Mouse (Mus musculus): Measurements from ENCODE around the gene Tctn3.

The Tctn3 gene

DNA sequence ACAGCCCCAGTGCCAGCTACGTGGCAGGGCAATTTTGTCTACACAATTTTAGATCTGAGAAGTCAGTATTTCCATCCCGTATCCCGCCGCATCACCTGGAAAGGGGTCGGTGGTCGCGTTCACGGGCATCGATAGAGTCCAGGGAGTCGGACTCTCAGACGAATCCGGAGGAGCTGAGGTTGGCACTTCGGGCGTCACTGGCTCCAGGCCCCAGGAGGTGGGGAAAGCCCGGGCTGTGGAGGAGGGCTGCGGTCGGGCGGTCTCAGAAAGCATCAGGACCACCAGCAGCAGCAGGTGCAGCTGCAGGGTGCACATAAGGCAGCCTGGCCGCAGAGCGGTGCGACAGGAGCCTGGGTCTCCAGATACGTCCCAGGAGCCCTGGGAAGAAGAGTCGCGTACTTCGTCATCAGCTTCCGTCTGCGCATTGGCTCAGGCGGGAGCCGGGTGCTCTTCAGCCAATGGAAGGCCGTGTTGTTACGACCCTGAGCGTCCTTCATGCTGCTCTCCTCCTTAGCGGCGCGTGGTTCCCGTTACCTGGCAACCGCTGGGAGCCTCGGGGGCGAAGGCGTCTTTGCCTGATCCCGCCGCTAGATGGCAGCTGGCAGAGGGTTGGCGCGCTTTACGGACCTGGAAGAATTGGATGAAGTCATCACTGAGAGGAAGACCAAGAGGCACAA, at the start of gene Tctn3, which contains the start of gene Entpd1:
Gene Tctn3, minus strand, starts transcription at position 404 of the 677 bp plus-strand sequence.
Gene Entpd1, plus strand, starts transcription at position 537 of the 677 bp plus-strand sequence.
- DNase-seq = peak; percentile 97

DNA sequence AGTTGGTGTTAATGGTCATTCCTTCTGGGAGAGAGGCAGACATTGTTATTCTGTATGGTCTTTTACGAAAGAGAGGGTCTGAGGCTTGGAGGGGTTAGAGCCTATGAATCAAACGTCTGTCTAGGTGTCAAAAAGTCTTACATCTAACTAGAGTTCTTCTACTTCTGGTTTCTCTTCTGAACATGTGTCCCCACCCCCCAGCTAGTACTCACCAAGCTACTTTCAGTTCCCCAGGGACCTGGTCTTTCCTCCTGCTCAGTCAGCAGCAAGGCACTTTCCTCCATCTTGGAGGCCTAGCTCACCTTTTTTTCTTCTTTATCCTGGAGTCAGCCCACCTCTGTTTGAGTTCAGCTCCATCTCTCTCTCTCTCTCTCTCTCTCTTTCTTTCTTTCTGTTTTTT, 49.1 kb upstream of the Tctn3 start:
- no peak for DNase-seq

DNA sequence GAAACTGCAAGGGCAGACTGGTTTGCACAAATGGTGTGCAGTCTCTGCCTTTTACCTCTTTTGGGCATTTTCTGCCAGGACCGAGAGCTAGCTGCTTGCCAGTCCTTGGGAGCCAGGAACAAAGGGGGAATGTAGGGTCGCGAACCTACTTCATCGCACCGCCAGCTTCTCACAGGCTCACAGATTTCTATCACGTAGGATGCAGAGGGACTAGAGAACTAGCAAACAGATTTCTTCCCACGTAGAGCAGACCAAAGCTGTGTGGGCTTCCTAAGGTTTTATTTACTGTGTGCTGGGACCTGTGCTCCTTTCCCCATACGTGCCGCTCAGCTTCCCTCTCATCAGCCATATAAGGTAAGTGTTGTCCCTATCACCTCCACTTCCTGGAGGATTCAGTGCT, 48.5 kb upstream of the Tctn3 start:
- DNase-seq = no peak

DNA sequence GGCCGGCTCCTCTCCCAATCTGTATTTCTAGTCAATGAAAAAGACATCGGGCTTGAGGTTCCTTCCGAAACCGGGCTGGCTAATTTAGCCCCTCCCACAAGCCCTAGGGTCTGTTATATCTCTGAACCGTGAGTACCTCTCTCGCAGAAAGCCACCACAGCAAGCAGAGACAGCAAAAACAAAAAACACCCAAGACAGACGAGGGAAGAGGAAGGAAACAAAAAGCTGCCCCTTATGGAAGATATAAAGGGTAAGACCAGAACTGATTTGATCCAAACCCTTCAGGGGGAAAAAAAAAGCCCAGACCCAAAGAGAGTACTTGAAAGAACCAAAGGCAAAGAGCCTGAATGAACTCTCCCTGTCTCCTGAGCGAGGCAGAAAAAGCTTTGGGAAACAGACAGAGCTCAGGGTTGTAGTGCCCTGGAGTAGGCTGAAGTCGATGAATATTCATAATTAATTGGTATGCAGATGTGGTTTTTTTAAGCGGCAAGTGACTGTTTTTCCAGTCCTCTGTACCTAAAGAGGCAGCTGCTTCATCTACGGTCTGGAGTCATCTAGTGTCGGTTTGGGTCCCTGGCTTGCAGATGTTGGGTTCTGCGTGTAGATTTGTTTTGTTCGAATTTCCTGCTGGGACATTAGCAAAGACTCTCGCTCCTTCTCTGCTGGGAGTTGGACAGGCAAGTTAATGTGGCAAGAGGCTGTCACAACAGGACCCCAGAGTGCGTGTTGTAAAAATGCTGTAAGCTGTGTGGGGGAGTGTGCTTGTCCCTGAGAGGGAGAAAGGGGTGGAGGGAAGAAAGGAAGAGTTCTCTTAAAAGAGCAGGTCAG, 47.8 kb upstream of the Tctn3 start:
- no peak for DNase-seq

DNA sequence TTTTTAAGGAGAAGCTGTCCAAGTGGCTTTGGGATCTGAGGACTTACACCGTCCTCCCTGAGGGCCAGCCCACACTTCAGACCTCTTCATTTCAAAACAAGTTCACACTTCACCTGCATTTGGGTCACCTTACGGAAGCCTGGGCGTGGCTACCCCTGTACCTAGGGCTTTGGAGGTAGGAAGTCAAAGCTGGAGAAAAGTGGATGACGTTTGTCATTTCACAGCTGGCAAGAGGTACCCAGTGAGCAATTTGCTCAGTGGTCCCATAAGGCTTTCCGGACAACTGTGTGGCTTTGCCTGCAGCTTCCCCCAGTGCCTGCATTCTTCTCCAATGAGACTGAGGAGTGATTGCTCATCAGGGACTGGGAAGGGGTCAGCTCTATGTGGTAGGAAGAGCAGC, 46.9 kb upstream of the Tctn3 start:
- DNase-seq = no peak

DNA sequence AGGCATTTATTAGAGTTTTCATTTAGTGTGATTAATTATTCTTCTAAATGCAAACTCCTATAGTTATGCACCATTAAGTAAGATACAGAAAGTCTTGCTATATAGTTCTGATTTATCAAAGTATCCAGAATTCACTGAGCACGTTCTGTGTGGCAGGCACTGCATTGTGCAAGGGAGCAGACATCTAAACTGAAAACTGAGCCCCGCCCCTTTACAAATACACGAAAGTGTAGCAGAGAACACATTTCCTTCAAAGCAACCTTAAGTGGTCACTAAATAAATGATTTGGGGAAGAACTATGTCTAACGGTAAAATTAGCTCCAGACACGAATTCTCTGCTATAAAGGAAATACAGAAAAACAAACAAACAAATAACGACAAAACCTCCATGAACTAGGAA, 46.2 kb upstream of the Tctn3 start:
- no peak for DNase-seq

DNA sequence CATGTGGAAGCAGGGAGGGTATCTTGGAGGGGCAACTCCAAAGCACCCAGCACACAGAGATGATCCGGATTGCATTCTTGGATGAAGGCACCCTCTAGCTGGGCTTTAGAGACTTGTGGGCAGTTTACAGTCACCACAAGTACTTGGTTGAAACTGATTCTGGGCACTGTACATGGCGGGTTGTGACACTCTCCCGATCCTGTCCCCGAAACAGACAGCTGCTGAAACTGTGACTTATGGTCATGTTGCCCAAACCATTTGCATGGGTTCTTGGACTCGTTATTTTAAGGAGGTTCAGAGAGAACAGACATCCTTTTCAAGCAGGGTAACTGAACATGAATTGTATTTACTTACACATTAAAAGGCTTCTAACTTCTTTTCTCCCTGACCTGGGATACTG, 44.2 kb upstream of the Tctn3 start:
- no peak for DNase-seq

DNA sequence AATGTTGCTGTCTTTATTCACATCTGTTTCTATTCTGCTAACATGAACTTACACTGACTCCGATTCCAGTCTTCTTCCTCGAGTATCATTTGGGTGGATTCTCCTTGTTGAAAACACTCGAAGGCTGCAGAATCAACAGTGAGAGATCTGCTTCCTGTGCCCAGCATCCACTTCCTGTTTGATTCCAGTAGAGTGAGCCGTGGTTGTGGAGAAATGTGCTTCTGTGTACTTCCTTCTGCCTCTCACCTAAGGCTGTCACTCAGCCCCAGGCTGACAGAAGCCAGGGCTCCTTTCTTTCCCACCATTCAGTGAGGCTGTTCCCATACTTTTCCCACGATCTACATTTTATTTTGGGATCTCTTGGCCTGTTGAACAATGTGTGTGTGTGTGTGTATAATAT, 38.1 kb upstream of the Tctn3 start:
- DNase-seq = no peak

DNA sequence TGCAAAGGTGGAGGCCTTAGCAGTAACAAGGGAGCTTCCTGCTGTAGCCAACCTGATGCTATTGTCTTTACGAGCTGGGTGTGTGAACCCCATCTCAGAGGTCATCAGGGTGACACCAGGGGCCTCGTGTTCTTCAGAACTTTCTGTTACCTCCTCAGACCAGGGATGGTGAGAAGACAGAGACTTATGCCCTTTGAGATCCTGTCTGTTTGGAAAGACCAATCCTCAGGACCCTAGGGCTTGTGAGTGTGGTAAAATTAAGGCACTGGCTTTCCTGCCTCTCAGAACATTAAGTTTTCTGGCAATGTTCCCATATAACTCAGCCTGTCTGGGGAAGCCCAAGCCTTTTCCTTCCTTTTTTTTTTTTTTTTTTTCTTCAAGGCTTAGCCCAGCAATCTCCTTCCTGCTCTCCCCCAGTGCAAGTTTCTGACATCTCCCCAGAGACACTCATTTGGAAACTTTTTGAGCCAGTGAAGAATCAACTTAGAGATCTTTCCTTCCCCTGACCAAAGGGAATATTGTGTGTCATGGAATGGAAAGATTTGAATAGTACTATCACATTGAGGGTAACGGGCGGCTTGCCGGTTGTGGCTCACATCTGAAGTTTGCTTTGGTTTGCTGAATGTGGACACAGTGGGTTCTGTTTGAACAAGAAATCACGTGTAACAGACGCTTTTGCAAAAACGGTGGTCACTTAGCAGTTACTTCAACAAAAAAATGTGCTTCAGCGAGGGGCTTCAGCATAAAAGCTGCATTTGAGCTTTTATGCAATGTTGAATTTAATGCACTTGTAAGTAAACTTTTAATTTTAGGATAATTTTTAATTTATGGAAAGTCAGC, 35.5 kb upstream of the Tctn3 start:
- no peak for DNase-seq

DNA sequence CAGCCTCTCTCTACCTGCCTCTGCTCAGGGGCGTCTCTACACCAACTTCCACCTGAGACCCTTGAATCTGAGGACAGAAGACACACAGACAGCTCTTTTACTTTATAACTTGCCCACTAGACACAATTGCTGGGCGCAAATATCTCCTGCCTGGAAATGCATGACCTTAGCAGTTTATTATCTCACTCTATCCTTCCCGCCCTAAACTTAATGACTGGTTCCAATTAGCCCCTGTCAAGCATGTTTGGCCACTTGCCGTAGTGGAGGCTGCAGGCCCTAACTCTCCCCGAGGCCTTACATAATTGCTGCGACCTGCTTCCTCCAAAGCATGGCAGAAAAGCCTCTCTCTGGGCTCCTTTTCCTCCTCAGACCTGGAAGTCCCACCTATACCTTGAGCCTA, 34.3 kb upstream of the Tctn3 start:
- DNase-seq = no peak

DNA sequence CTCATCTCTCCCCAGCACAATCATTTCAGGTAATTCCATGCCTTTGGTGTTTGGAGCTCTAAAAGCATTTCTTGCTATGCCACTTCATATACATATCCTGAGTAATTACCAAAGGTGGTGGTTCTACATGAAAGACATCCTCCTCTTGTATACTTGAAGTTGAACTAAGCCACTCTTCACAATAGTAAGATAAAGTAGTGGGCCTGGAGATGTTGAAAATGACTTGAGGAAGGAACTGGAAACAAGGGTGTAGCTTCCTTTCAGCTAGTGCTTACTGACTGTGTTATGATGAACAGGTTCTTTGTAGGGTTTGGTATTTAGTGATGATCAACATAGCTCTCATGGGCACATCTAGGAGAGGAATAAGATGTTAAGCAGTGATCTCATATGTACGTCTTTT, 31.8 kb upstream of the Tctn3 start:
- DNase-seq = no peak

DNA sequence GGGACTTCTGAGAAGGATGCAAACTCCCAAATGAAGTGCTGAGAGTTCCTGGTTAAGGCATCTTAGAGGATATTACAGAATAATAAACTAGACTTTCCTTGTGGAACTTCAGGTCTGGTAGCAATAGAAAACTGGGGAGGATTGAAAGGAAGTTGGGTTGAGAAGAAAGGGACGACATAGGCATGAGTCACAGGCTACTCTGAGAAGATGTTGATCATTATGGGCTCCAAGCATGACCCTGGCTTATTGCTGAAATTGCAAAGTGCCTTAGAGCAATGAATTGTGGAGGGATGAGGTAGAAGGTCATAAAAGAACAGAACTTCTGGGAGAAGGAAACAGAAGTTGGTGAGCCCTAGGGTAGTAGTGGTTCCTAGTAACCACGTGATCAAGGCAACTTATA, 28.8 kb upstream of the Tctn3 start:
- no peak for DNase-seq

DNA sequence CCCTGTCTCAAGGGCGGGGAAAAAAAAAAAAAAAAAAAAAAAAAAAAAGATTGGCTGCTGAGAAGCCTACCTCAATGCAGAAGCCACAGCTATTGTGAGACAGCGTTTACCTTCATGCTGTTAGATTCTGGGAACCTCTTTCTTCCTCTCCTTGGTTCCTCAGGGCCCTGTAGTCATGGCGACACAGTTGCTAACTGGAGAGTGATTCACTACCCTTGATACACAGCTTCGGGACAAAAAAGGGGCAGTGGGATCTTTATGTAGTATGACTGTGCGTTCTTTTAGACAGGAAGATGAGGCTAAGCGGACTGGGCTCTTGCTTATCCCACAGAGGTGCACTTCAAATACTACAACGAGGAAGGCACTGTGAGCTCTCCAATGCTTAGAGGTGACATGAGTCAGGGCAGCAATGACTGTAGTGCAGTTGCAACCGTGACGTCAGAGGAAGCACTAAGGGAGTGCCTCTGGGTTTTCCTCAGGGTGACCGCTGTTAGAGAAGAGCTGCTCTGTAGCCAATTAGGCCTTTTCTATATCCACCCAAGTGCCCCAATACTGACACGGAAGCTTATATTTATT, 27.8 kb upstream of the Tctn3 start:
- DNase-seq = no peak

DNA sequence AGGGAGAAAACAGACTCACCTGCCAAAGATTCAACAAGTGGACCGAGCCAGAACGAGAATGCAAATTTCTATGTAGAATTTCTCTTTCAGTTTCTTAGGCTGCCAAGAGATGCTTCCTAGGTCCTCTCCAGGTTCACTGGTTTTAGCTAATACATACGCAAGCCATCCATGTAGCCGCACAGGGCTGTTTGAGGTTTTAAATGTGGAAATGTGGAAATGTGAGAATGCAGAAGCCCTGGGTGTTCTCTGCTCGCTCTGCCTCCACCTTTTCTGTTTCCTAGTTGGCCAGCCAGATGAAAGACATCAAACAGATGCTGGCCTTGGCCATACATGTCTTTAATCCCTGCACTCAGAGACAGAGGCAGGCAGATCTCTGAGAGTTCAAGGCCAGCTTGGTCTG, 26.5 kb upstream of the Tctn3 start:
- no peak for DNase-seq

DNA sequence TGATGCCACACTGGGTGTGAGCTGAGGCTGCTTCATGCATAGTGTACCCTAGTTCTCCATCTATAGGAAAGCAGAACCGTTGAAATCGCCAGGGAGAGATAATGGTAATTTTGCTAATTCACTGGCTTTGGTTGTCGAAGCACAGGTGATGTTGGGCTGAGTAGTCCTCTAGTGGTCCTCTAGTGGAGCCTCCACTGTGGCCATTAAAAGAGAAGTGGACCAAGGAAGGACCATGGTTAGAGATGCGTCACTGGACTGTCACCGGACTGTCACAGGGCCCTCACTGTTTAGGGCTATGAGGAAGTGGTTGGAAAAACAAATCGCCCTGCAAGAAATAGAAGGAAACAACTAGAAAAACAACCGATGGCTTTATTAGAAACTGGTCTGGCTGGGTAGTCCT, 25.6 kb upstream of the Tctn3 start:
- DNase-seq = no peak

DNA sequence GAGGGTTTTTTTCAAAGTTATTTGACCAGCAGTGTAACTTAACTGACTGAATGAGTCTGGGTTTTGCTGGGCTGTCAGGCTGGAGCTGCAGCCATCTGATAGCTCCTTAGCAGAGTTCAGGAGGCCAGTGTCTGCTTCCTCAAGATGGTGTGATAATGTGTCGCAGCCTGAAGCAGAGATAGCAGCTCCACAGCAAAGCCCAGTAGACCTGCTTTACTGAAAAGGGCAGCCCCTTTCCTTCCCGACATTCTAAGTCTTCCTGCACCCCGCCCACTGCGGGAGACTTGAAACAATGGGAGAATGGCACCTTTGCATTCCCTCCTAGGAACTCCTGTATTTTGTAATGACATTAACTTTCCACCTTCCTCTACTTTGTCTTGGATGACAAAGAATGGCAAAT, 25.1 kb upstream of the Tctn3 start:
- DNase-seq = no peak

DNA sequence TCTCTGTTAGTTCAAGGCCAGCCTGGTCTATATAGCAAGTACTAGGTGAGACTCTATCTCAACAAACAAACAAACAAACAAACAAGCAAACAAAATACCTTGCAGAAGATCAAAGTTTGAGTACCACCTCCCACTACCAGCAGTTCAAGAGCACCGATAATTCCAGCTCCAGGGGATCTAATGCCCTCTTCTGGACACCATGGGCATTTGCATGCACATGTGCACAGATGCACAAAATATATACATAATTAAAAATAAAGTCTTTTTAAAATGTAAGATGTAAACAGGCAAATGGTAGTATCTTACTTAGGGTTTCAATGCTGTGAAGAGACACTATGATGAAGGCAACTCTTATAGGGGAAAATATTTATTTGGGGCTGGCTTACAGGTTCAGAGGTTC, 21.1 kb upstream of the Tctn3 start:
- DNase-seq = no peak

DNA sequence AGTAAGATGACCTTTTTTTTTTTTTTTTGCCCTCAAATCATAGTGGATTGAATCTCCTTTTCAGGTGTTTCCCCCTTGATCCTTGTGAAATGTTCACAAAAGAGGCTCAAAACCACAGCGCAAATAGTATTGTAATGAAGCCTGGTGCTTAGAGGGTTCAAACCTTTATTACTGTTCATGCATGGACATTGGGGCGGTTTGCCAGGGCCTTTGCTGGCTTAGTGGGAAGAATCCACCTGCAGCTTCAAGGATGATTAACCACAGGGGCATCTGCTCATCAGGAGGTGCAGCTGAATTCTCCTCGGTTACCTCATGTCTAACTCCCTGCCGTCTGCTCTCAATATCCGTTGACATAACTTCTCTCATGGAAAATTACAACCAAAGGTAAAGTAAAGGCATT, 20.6 kb upstream of the Tctn3 start:
- no peak for DNase-seq

DNA sequence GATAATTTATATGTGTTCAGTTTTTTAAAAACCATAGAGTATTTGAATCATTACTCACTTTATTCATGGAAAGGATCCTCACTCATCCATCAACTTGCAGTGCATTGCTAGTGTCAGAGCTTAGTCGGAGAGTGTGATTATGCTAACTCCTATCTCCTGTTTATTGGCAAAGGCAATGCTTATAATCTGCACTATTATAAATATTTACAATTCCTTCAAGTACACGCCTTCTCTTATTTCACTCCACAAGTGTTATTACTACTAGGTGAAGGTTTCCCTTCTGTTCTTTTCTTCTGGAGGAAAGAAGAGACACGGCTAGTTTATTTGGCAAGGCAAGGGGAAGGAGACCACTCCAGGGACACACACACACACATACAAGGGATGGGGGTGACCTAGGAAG, 20.2 kb upstream of the Tctn3 start:
- DNase-seq = no peak

DNA sequence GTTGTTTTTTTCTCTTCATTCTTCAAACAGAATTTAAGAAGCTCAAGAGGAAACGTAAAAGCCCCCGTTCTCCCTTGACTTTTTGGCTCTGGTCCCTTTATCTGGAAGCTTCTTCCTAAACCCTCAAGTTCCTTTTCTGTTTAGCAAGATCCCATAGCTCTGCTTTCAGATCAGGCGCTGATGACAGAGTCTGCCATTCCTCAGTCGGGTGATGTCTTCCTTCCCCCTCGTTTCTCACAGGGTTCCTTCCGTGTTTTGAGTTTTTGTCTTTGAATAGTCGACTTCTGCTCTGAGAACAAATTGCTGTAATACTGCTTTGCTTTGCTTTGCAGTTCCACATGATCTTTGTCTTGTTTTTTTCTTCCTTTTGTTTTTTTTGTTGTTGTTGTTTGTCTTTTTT, 18.6 kb upstream of the Tctn3 start:
- DNase-seq = no peak

DNA sequence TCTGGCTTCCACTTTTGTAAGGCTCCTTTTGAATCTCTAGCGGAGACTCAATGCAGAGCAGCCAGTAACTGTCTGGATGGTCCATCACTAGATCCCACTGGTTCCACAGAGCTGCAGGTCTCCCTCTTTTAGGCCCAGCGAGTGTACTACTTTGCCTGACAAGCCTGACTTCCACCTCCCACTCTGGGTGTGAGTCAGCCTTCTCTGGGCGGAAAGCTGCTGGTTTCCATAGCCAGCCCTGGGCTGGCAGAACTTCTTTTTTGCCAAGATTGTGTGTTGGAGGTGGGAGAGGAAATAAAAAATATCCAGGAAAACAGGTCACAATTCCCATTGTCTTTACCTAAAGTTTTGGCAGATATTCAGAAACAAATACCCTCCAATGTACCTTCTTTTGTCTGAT, 18.1 kb upstream of the Tctn3 start:
- DNase-seq = no peak

DNA sequence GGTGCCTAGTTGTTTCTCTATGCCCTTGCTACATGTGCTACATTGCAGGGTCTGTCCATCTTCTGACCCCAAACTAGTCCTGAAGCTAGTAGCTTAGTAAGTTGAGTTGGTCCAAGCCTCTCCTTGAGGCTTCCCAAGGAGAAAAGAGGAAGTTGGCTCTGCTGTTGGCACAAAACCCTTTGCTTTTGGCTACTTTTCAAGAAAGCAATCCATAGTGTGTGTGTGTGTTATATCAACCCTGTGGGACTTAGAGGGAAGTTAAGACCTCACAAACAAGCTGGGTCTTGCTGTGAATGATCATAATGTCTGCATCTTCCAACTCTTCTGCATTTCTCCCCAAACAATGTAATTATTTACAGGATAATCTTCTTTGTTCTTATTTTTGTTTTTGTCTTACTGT, 16.9 kb upstream of the Tctn3 start:
- DNase-seq = no peak

DNA sequence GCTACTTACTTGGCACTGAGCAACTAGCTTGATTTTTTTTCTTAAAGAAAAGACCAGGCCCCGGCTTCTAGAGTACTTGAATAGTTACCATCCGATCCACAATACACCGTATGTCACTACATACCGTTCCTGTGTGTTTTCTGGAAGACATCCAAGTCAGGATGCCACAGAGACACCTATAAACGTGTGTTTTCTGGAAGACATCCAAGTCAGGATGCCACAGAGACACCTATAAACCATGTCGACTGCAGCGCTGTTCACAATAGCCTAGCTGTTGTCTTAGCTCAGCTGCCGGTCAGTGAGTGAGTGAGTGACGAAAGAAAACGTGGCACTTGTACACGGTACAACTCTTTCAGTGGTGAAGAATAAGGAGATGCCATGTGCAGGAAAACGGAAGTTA, 13.9 kb upstream of the Tctn3 start:
- no peak for DNase-seq

Measured in cerebellum, adult 9-10 months (tissue).